Mouse (Mus musculus): ENCODE data around the gene Unc5c. TPM values are rescaled to one million over a fixed set of nuclear protein-coding genes. Genes with fewer than 3 reads are reported as not detected.

Gene Unc5c
- polyA plus RNA-seq, 1 experiment from 2014 or later = 17.2 TPM

DNA sequence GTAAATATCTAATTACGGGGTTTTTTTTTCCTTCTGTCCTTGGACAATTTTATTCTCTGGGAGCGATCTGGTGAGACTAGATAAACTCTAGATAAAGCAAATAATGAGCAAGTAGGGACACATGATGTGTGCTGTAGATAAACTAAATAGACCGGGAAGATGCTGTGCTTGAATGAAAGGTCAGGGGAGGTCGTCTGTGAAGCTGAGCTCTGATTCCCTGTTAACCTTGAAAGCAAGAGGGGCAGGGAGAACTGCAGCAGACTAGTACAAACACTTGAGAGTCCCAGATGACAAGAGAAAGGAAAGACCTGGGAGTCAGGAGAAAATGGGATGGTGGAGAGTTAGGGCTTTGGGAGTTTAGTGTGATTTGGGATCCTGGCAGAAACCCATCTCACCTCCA is 251.4 kb downstream of the Unc5c start:
- no peak for DNase-seq (ENCODE audit: low spot score)
- no peaks in the 10 kb centered on the region for H3K9me3 ChIP-seq (ENCODE audit: control insufficient read depth, low read length)
- 0 out of 2 replicates have a peak, but pooled peaks cover 5% of the 10 kb centered on the region for H3K4me1 ChIP-seq (replicated peaks; ENCODE audit: control insufficient read depth, insufficient read depth, low read length)
- H3K36me3 ChIP-seq (ENCODE audit: control insufficient read depth, insufficient read depth, low read length) = no peaks in the 10 kb centered on the region
- no peak for ATAC-seq (replicated peaks; ENCODE audit: low FRiP score, low TSS enrichment, low read depth)
- H3K27ac ChIP-seq (ENCODE audit: low read depth) = no peak overlapping the region
- WGBS = 34% methylated on average over 4 of the region's 4 CpGs
- H3K4me2 ChIP-seq (ENCODE audit: low read length) = no peak overlapping the region
- H3K4me3 ChIP-seq (ENCODE audit: low read depth, low read length) = no peak overlapping the region
- no peak overlapping the region for H3K9ac ChIP-seq (ENCODE audit: low read length)
- no peaks in the 10 kb centered on the region for H3K27me3 ChIP-seq (replicated peaks; ENCODE audit: control insufficient read depth, insufficient read depth, low read length)

DNA sequence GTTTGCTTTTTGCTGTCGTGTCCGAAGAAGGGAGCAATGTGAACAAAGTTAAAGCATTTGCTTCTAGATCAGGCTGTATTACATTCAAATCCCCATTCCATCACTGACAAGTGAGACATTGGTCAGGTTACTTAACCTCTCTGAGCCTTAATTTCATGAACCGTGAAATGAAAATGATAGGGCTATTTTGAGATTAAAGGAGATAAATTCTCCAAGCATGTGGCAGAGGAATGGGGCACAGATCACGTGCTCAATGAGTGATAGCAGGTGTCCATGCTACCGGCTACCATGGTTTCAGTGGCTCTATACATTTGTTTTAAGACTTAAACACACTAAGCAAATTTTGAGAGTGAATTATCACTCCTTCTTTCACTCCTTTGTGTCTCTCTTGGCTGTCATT is 254.0 kb downstream of the Unc5c start:
- 79% methylated on average over 5 of the region's 5 CpGs for WGBS
- Histone ChIP-seq H3K27ac (ENCODE audit: low read depth) (no peak overlapping the region), H3K4me3 (ENCODE audit: low read depth, low read length) (no peak overlapping the region), H3K4me1 (replicated peaks; ENCODE audit: control insufficient read depth, insufficient read depth, low read length) (0 out of 2 replicates have a peak, but pooled peaks cover 5% of the 10 kb centered on the region), H3K36me3 (ENCODE audit: control insufficient read depth, insufficient read depth, low read length) (no peaks in the 10 kb centered on the region), H3K9me3 (ENCODE audit: control insufficient read depth, low read length) (no peaks in the 10 kb centered on the region), H3K9ac (ENCODE audit: low read length) (no peak overlapping the region), H3K4me2 (ENCODE audit: low read length) (no peak overlapping the region), H3K27me3 (replicated peaks; ENCODE audit: control insufficient read depth, insufficient read depth, low read length) (no peaks in the 10 kb centered on the region)
- ATAC-seq (replicated peaks; ENCODE audit: low FRiP score, low TSS enrichment, low read depth) = no peak
- no peak for DNase-seq (ENCODE audit: low spot score)

DNA sequence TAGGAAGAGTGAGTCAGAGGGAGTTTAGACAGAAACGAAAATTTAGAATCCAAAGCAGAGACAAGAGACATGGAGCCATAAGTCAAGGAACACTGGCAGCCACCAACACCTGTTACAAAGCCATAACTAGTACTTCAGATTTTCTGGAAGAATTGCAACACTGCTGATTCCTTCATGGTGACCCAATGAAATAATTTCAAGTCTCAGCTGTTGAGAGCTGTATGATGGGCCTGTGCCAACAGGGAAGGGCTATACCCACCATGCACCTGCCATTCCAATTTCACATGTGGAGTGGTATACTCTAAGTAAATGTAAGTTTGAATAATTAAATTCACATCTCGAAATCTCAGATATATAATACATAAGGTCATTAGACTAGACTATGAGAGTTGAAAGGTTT is 259.5 kb downstream of the Unc5c start:
- no peak for DNase-seq (ENCODE audit: low spot score)
- H3K27ac ChIP-seq (ENCODE audit: low read depth) = no peak overlapping the region
- no peak for ATAC-seq (replicated peaks; ENCODE audit: low FRiP score, low TSS enrichment, low read depth)
- 0 out of 2 replicates have a peak, but pooled peaks cover 5% of the 10 kb centered on the region for H3K4me1 ChIP-seq (replicated peaks; ENCODE audit: control insufficient read depth, insufficient read depth, low read length)
- H3K27me3 ChIP-seq (replicated peaks; ENCODE audit: control insufficient read depth, insufficient read depth, low read length) = no peaks in the 10 kb centered on the region
- H3K4me2 ChIP-seq (ENCODE audit: low read length) = no peak overlapping the region
- no peaks in the 10 kb centered on the region for H3K36me3 ChIP-seq (ENCODE audit: control insufficient read depth, insufficient read depth, low read length)
- H3K4me3 ChIP-seq (ENCODE audit: low read depth, low read length) = no peak overlapping the region
- H3K9ac ChIP-seq (ENCODE audit: low read length) = no peak overlapping the region
- no peaks in the 10 kb centered on the region for H3K9me3 ChIP-seq (ENCODE audit: control insufficient read depth, low read length)
- 62% methylated on average over 2 of the region's 2 CpGs for WGBS

DNA sequence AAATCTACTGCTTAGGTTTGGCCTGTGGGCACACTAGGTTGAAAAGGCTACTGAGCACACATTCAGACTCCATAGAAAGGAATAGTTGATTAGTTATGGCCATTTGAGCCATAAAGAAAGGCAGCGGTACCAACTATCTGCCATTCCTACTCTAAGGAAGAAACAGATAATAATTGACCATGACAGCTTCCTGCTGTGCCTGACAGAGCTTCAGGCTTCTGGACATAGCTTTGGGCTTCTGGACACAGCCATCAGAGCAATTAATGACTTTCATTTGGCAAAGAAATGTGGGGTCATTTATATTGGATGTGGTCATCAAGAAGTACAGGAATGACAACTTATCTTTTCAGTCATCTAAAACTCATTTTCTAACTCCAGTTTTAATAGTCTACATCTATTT is 260.4 kb downstream of the Unc5c start:
- H3K9me3 ChIP-seq (ENCODE audit: control insufficient read depth, low read length) = no peaks in the 10 kb centered on the region
- 71% methylated on average over 1 of the region's 1 CpGs for WGBS
- H3K27ac ChIP-seq (ENCODE audit: low read depth) = no peak overlapping the region
- 0 out of 2 replicates have a peak, but pooled peaks cover 1% of the 10 kb centered on the region for H3K4me1 ChIP-seq (replicated peaks; ENCODE audit: control insufficient read depth, insufficient read depth, low read length)
- DNase-seq (ENCODE audit: low spot score) = no peak
- ATAC-seq (replicated peaks; ENCODE audit: low FRiP score, low TSS enrichment, low read depth) = no peak
- H3K36me3 ChIP-seq (ENCODE audit: control insufficient read depth, insufficient read depth, low read length) = no peaks in the 10 kb centered on the region
- no peaks in the 10 kb centered on the region for H3K27me3 ChIP-seq (replicated peaks; ENCODE audit: control insufficient read depth, insufficient read depth, low read length)
- no peak overlapping the region for H3K9ac ChIP-seq (ENCODE audit: low read length)
- no peak overlapping the region for H3K4me2 ChIP-seq (ENCODE audit: low read length)
- no peak overlapping the region for H3K4me3 ChIP-seq (ENCODE audit: low read depth, low read length)

DNA sequence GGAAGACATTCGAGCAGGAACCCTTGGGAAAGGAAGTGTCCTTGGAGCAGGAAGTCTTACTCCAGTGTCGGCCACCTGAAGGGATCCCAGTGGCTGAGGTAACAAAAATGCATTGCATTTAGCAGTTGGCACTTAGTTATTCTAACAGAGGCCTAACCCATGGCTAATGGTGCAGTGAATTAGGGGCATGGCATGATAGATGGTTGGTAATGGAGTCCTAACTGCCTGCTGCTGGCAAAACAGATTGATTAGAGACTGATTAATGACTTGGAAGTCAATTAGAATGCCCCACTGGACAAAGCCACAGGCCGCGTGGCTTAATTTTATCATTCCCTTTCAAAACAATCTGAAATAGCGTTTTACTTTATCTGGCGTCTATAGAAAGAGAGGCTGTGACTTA is 268.8 kb downstream of the Unc5c start:
- H3K9me3 ChIP-seq (ENCODE audit: control insufficient read depth, low read length) = no peaks in the 10 kb centered on the region
- no peak overlapping the region for H3K4me3 ChIP-seq (ENCODE audit: low read depth, low read length)
- no peaks in the 10 kb centered on the region for H3K36me3 ChIP-seq (ENCODE audit: control insufficient read depth, insufficient read depth, low read length)
- ATAC-seq (replicated peaks; ENCODE audit: low FRiP score, low TSS enrichment, low read depth) (no peak), DNase-seq (ENCODE audit: low spot score) (no peak)
- H3K27me3 ChIP-seq (replicated peaks; ENCODE audit: control insufficient read depth, insufficient read depth, low read length) = no peaks in the 10 kb centered on the region
- WGBS = 60% methylated on average over 6 of the region's 6 CpGs
- H3K9ac ChIP-seq (ENCODE audit: low read length) = no peak overlapping the region
- no peak overlapping the region for H3K4me2 ChIP-seq (ENCODE audit: low read length)
- H3K4me1 ChIP-seq (replicated peaks; ENCODE audit: control insufficient read depth, insufficient read depth, low read length) = no peaks in the 10 kb centered on the region
- H3K27ac ChIP-seq (ENCODE audit: low read depth) = no peak overlapping the region

DNA sequence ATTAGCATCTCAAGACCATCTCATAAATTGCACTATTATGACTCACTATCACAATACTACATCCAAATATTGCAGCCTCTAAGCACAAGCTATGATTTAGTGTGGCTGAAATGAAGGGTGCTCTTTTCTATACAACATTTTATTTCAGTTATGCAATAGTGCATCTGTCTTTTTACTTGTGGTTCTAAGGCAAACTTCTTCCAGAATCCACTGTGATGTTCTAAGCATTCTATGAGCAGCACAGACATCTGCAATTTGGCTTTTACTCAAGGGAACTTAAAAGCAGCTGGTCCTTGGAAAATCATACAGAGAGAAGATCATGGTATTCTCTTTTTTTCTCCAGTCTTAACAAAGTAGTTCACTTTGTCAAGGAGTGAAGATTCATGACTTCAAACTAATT is 270.3 kb downstream of the Unc5c start:
- ATAC-seq (replicated peaks; ENCODE audit: low FRiP score, low TSS enrichment, low read depth) = no peak
- Histone ChIP-seq H3K27ac (ENCODE audit: low read depth) (no peak overlapping the region), H3K9ac (ENCODE audit: low read length) (no peak overlapping the region), H3K4me2 (ENCODE audit: low read length) (no peak overlapping the region), H3K4me1 (replicated peaks; ENCODE audit: control insufficient read depth, insufficient read depth, low read length) (no peaks in the 10 kb centered on the region), H3K27me3 (replicated peaks; ENCODE audit: control insufficient read depth, insufficient read depth, low read length) (no peaks in the 10 kb centered on the region), H3K36me3 (ENCODE audit: control insufficient read depth, insufficient read depth, low read length) (no peaks in the 10 kb centered on the region), H3K9me3 (ENCODE audit: control insufficient read depth, low read length) (no peaks in the 10 kb centered on the region), H3K4me3 (ENCODE audit: low read depth, low read length) (no peak overlapping the region)
- no peak for DNase-seq (ENCODE audit: low spot score)

DNA sequence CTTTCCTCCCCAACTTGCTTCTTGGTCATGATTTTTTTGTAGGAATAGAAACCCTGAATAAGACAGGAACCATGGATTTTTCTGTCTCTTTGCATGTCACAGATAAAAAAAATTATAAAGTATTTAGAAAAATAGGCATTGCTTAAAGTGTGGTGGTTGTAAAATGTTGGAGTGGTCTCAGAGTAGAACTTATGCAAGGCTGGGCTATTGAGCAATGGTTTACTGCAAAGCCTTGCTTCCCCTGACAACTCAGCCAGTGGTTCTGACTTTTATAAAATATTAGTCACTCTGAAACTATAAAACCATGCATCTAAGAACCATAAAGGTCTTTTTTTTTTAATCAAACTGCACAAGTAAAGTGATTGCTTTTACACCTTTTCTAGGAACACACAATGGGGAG is 280.3 kb downstream of the Unc5c start:
- ATAC-seq (replicated peaks; ENCODE audit: low FRiP score, low TSS enrichment, low read depth) (no peak), DNase-seq (ENCODE audit: low spot score) (no peak)
- Histone ChIP-seq H3K36me3 (ENCODE audit: control insufficient read depth, insufficient read depth, low read length) (no peaks in the 10 kb centered on the region), H3K27ac (ENCODE audit: low read depth) (no peak overlapping the region), H3K4me1 (replicated peaks; ENCODE audit: control insufficient read depth, insufficient read depth, low read length) (no peaks in the 10 kb centered on the region), H3K4me3 (ENCODE audit: low read depth, low read length) (no peak overlapping the region), H3K27me3 (replicated peaks; ENCODE audit: control insufficient read depth, insufficient read depth, low read length) (no peaks in the 10 kb centered on the region), H3K9ac (ENCODE audit: low read length) (no peak overlapping the region), H3K4me2 (ENCODE audit: low read length) (no peak overlapping the region), H3K9me3 (ENCODE audit: control insufficient read depth, low read length) (no peaks in the 10 kb centered on the region)

DNA sequence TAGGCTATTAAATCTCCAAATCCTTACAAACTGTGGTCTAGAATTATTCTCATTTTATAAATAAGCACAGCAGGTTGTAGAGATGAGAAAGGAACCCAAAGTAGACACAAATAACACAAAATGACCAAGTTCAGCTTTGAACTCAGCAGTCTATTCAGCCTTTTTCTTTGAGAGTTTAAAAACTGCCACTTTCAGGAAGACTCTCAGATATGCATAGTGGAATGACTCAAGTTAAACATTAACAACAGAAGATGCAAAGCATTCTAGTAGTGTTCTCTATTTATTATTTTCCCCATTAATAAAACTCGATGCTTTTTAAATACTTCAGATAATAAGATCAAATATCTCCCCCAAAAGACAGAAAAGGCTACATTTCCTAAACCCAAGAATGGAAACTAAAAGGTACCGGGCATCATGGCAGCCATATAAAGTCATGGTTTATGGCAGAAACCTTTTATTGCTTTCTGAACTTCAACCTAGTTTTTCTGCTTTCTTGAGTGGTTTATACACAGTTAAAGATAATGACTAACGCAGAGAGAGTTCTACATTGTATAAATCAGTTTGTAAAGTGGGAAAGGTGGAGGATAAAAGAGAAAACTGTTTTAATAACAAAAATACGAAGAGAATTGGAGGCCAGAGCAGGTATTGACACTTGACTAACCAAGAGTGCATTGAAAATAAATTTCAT is 283.8 kb downstream of the Unc5c start:
- Histone ChIP-seq H3K4me2 (ENCODE audit: low read length) (no peak overlapping the region), H3K4me1 (replicated peaks; ENCODE audit: control insufficient read depth, insufficient read depth, low read length) (no peaks in the 10 kb centered on the region), H3K27ac (ENCODE audit: low read depth) (no peak overlapping the region), H3K36me3 (ENCODE audit: control insufficient read depth, insufficient read depth, low read length) (no peaks in the 10 kb centered on the region), H3K27me3 (replicated peaks; ENCODE audit: control insufficient read depth, insufficient read depth, low read length) (no peaks in the 10 kb centered on the region), H3K9ac (ENCODE audit: low read length) (no peak overlapping the region), H3K9me3 (ENCODE audit: control insufficient read depth, low read length) (no peaks in the 10 kb centered on the region), H3K4me3 (ENCODE audit: low read depth, low read length) (no peak overlapping the region)
- DNase-seq (ENCODE audit: low spot score) = no peak
- WGBS = 73% methylated on average over 4 of the region's 4 CpGs
- ATAC-seq (replicated peaks; ENCODE audit: low FRiP score, low TSS enrichment, low read depth) = peak; percentile 70; the same call in 1 of the 2 replicates

DNA sequence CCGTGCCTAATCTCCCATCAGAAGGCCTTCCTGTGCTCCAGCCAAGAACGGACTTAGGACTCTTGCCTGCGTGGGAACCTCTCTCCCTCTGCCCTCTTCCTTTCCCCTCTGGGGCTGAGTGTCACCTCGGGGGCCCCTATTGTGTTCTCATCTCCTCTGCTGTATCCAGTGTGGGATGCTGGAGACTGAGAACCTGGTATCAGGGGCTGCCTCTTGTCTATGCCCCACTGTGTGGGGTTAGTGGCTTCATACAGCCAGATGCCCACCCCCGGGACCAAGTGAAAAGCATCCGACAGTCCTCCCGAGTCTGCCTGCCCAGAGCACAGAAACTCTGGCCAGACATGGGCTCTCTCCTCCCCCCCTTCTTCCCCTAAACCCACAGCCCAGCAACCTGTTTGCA is 287.2 kb downstream of the Unc5c start:
- Histone ChIP-seq H3K36me3 (ENCODE audit: control insufficient read depth, insufficient read depth, low read length) (no peaks in the 10 kb centered on the region), H3K27me3 (replicated peaks; ENCODE audit: control insufficient read depth, insufficient read depth, low read length) (no peaks in the 10 kb centered on the region), H3K9ac (ENCODE audit: low read length) (no peak overlapping the region), H3K4me2 (ENCODE audit: low read length) (no peak overlapping the region), H3K4me1 (replicated peaks; ENCODE audit: control insufficient read depth, insufficient read depth, low read length) (no peaks in the 10 kb centered on the region), H3K27ac (ENCODE audit: low read depth) (no peak overlapping the region), H3K9me3 (ENCODE audit: control insufficient read depth, low read length) (no peaks in the 10 kb centered on the region), H3K4me3 (ENCODE audit: low read depth, low read length) (no peak overlapping the region)
- no peak for DNase-seq (ENCODE audit: low spot score)
- no peak for ATAC-seq (replicated peaks; ENCODE audit: low FRiP score, low TSS enrichment, low read depth)
- 82% methylated on average over 7 of the region's 7 CpGs for whole genome bisulfite sequencing
